Mouse (Mus musculus) T-helper 2 cell (primary cell): ENCODE data around the gene Mogs.

Source experiments
- in situ Hi-C: fragments of 300-600 bp; cut with MboI, MseI; formaldehyde crosslinking; loops from one replicate; pipeline ENCODE4 v1.15.1; 2025; ENCODE audit warnings: high pct_unique_total_duplicates

Mogs gene

DNA sequence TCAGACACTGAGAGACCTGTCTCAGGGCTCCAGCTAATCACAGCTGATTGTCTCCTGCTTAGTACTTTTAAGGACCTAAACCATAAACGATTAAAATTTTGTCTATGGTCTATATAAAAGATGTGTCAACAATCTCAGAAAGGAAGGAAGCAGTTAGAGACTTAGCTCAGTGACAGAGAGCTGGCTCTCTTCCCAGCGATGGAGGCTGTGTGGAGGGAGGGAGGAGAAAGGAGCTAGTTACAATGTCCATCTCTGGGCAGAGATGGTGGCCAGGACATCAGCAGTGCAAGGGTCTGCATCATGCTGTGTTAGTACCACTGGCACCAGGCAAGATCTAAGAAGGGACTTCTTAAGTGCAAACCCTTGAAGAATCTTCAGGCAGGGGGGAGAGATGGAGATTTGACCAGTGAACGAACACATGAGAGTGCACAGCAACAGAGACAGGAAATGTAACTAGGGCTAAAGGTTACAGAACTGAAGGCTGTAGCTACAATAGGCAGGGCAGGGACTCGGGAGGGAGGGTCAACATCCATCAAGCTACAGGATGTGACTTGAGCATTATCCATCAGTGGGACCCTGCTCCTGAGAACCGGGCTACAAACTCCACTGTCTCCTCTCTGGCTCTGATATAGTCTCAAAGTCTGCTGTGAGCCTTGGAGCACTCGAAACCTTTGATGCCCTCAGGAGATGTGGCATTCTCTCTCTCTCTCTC is 22.7 kb upstream of the Mogs start:
- in situ Hi-C loops, result no loop called here

DNA sequence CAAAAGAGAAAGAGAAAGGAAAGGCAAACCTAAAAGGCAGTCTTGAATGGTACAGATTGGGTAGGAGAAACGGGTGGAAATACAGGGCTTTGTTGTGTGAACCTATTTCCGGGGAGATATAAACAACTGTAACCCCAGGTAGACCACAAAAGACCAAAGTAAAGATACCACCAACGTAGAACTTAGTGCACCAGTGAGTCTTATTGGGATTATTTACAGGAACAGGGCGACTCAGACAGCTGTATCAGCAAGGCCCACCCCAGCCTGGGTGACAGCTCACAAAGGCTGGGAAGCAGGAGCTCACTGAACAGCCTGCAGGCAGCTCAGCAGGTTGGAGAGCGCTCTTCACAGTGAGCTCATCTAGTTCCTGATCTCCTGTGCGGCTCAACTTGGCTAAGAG is 19.3 kb upstream of the Mogs start:
- in situ Hi-C loops, result no loop called here

DNA sequence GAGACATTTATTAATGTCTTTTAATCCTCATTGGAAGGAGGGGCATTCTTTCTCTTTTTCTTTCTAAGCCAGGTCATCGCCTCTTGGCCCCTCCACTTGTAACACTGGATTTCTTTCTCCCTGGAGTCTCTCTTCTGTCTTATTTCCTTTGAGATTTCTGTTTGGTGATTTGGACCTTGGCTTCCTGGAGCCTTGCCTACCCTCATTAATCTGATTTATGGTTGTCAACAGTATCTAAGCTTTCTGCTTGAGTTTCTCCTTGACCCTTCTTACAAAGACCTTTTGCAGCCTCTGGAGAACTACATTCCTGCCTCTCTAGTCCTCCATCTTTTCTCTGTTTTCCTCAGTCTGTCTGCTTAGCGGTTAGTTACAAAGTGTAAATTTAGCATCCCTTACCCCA is 16.9 kb upstream of the Mogs start:
- in situ Hi-C loops, result no loop called here

DNA sequence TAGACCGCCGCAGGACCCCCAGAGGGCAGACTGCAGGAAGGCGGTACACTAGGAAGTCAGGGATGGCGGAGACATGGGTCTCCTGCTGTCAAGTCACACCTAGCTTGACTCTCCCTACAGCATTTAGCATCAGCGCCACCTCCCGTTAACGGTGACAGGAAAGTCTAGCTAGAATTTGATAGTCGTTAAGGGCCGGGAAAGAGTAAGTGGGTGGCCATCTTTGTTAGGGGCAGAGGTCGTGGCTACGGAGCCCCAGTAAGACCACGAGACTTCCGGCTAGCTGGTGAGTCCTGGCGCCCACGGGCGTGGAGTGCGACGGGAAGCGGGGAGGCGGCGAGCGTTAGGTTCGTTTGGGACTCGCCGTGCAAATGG is 14.0 kb upstream of the Mogs start, which contains the start of the genes Ccdc142 and Gm42688:
Ccdc142 (plus strand) TSS at position 286 of the 372 bp plus-strand sequence.
Gm42688 (plus strand) TSS at position 302 of the 372 bp plus-strand sequence.
- in situ Hi-C loops, result loop anchor here (5.0 kb wide), 1 partner anchor 56 kb away; the partner anchor contains the start of genes 1700003E16Rik and Wdr54

DNA sequence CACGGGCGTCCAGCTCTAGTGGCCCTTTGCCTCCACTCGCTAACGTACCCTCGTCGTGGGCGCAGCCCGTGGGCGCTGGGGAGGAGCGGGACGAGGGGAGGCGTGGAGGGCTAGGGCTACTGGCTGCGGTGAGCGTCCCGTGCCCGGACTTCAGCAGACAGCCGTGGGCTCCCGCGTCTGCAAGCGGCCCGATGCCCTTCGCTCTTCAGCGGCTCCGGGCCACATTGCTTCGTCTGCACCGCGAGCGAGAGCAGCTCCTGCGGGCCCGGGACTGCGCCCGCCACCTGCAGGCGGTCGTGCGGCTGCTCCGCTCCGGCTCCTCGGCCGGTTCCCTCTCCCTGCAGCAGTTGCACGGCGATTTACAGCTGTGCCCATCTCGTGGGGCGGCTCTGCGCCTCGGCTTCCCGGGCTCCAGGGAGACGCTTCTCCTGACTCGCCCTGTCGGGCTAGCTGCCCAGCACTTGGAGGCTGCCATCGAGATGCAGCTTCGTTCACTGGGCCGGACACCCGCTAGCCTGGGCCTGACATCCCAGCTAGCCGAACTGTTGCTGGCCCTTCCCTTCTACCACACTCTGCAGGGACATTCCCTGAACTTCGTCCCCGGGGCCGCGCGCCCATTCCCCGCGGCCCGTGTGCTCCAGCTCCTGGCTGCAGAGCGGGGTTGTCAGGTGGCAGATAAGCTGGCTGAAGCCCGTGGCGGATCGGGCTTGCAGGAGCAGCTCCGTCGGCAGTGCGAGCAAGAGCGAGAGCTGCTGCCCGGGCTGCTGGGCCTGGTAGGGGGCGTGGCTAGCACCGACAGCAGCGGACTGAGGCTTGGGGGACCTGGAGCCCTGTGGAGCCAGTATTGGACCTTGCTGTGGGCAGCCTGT is 13.4 kb upstream of the Mogs start:
- in situ Hi-C loops, result loop anchor here (5.0 kb wide), 1 partner anchor 55 kb away; the partner anchor contains the start of genes 1700003E16Rik and Wdr54

DNA sequence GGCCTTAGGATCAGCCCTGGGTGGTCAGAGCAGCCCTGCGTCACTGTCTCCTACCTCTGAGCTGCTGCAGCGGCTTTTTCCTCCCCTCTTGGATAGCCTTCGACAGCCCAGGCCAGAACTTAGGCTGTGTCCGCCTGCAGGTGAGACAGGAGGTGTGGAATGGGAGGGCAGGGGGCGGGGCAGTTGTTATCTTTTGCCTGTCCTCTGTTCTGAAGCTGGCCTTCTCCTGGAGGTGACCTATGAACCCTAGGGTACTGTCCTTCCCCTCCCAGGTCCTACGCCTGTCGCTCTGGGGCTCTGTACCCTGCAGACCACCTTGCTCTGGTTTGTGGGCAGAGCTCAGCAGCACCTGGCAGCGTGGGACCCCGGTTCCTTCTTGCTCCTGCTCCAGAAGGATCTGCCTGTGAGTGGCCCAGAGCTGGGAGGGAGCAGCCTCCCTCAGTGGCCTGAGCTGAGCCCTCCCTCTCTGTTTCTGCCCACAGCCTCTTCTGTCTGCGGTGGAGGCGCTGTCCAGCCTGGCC is 12.1 kb upstream of the Mogs start:
- in situ Hi-C loops, result loop anchor here (5.0 kb wide), 1 partner anchor 54 kb away; the partner anchor contains the start of genes 1700003E16Rik and Wdr54

DNA sequence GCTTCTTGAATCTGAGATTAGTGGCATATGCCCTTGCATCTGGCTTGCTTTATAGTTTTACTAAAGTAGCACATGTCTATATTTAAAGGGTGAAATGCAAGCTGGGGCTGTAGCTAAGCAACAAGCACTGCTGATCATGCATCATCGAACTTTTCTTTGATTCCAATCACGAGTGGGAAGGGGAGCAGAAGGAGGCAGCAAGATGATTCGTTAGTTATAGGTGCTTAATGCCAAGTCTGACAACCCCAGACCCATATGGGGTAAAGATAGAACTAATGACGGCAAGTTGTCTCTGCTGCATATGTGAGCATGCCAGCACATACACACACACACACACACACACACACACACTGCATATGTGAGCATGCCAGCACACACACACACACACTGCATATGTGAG is 11.1 kb upstream of the Mogs start:
- in situ Hi-C loops, result loop anchor here (5.0 kb wide), 1 partner anchor 53 kb away; the partner anchor contains the start of genes 1700003E16Rik and Wdr54

DNA sequence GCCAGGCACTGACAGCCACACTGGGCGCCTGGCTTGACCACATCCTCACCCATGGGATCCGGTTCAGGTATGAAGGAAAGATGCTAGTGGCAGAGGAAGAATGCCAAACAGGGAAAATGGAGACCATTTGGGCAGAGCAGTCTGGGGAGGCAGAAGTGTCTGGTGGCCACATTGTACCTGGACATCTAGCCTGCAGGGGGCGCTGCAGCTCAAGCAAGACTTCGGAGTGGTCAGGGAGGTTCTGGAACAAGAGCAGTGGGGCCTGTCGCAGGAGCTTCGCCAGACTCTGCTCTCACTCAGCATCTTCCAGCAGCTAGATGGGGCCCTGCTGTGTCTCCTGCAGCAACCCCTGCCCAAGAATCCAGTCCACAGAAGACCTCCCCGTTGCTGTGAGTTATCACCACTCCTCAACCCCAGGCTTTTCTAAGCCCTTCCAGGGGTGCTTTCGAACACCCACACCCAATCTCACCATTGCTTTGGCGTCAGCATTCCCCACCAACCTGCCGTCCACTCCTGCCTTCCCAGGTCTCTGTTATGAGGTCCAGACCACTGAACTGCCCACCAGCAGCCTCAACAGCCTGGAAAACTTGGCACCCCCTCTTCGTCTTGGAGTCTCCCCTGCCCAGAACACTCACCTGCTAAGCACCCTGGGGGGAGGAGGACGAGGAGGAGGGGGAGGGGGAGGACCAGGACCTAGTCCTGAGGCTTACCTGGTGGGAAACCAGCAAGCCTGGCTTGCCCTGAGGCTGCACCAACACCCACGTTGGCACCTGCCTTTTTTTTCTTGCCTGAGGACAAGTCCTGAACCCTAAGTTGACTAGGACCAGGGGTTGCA is 7.5 kb upstream of the Mogs start:
- in situ Hi-C loops, result no loop called here

DNA sequence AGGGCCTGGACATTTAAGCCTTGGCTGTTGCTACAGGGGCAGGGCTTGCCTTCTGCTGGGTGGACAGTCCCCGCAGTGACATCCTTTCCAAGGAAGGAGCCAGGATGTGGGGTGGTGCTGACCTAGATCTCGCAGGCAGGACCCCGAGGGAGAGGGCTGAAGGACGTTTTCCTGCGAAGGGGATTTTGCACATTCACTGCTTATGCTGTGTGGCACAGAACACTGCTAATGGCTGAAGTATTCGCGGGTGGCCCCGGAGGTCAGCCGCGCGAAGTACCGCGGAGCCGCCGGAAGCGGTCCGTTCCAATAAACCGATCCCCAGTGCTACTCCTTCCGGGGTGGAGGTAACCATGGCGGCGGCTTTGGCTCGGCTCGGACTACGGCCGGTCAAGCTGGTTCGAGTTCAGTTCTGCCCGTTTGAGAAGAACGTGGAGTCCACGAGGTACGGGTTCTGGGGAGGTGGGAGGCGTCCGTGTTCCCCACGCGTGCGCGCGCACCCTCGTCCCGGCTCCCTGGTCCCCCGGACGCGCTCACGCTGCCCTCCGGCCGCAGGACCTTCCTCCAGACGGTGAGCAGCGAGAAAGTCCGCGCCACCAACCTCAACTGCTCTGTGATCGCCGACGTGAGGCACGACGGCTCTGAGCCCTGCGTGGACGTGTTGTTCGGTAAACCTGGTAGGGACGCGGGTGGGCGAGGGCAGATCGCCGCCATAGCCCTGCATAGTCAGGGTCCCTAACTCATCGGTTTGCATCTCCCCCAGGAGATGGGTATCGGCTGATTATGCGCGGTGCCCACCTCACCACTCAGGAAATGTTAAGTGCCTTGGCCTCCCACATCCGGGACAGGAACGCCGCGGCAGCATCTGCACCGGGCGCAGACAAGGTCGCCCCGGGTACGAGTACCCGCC is 6.3 kb upstream of the Mogs start, which contains the start of gene Mrpl53:
Mrpl53 (plus strand) TSS at position 279 of the 907 bp plus-strand sequence.
- in situ Hi-C loops, result no loop called here

DNA sequence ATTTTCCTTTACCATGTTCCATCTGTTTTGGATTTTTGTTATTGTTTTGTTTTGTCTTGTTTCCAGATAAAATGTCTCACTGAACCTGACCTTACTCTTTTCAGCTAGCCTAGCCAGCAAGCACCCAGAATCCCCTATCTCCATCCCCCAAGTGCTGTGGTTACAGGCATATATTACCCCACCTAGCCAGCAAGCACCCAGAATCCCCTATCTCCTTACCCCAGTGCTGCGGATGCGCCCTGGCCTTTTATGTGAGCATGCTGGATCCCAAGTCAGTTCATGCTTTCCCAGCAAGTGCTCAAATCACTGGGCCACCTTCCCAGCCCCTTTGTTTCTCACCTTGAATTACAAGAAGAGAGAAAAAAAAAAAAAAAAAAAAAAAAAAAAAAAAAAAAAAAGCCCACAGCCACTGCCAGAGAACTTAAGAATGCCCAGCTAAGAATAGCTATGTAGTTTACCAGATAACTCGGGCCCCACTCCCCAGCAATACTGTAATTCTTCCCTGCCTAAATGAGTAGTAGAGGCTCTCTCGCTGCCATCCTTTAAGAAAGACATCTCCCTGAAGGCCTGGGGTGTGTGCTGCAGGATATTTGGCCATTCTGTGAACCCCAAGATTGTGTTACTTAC is 3.7 kb upstream of the Mogs start:
- in situ Hi-C loops, result no loop called here

DNA sequence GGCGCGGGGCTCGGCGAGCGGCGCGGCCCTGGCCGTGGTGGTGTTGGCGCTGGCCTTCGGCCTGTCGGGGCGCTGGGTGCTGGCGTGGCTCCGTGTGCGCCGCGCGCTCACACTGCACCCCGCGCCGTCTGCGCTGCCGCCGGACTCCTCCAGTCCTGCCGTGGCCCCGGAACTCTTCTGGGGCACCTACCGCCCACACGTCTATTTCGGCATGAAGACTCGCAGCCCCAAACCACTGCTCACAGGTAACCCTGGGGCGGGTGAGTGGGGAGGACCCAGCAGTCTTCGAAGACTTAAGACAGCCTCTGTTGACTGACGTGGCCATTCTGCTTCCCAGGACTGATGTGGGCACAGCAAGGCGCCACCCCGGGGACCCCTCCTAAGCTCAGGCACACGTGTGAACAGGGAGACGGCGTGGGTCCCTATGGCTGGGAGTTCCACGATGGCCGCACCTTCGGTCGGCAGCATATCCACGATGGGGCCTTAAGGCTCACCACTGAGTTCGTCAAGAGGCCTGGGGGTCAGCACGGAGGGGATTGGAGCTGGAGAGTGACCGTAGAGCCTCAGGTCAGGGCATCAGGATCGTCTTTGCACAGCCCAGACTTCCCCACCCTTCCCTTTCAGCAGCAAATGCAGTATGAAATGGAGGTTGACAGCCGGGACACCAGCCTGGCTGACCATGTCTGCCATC is 531 bp downstream of the Mogs start:
- in situ Hi-C loops, result loop anchor here (5.0 kb wide), 1 partner anchor 39 kb away; the partner anchor contains the start of gene Pcgf1

DNA sequence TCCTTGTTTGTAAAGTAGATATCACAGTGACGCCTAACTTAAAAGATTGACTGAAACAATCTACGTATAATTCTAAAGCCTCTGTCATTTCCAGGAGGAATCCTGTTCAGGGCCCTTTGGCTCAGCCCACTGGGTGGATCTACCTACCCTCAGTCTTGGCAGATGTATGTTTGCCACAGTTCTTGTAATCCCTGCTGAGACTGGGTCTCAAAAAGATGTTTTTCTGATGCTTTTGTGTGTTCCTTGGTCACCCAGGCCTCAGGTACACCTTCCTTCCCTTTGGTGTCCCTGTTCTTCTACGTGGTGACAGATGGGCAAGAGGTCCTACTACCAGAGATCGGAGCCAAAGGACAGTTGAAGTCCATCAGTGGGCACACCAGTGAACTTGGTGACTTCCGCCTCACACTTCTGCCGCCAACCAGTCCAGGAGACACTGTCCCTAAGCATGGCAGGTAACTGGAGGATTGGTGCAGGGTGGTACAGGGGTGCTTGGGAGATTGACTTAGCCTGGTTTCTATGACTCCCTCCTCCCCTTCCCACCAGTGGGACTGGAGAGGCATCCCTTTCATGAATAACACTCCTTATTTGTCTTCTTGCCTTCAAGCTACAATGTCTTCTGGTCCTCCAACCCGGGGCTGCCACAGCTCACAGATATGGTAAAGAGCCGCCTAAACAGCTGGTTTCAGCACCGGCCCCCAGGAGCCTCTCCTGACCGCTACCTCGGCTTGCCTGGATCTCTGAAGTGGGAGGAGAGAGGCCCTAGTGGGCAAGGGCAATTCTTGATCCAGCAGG is 1.3 kb downstream of the Mogs start:
- in situ Hi-C loops, result loop anchor here (5.0 kb wide), 1 partner anchor 39 kb away; the partner anchor contains the start of gene Pcgf1

DNA sequence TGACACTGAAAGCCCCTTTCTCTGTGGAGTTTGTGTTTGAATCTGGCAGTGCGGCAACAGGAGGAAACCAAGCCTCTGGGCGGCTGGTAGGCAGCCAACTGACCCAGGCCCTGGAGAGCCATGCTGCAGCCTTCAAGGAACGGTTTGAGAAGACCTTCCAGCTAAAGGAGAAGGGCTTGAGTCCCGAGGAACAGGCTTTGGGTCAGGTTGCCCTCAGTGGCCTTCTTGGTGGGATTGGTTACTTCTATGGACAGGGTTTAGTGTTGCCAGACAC is 1.8 kb downstream of the Mogs start:
- in situ Hi-C loops, result loop anchor here (5.0 kb wide), 1 partner anchor 40 kb away; the partner anchor contains the start of gene Pcgf1

DNA sequence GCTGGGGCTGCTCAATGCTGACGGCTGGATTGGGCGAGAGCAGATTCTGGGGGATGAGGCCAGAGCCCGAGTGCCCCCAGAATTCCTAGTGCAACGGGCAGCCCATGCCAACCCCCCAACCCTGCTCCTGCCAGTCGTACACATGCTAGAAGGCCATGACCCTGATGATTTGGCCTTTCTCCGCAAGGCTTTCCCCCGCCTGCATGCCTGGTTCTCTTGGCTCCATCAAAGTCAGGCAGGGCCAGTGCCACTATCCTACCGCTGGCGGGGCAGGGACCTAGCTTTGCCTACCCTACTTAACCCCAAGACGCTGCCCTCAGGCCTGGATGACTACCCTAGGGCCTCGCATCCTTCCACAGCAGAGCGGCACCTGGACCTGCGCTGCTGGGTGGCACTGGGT is 2.3 kb downstream of the Mogs start:
- in situ Hi-C loops, result loop anchor here (5.0 kb wide), 1 partner anchor 40 kb away; the partner anchor contains the start of gene Pcgf1

DNA sequence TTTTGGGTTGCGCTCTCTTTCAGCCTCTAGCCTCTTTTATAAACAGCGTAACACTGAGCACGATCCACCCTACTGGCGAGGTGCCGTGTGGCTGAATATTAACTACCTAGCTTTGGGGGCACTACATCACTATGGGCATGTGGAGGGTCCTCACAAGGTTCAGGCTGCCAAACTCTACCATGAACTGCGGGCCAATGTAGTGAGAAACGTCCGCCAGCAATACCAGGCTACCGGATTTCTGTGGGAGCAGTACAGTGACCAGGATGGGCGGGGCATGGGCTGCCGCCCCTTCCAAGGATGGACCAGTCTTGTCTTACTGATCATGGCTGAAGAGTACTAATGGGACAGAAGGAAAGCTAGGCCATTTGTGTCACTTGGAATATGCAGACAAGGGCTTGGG is 3.1 kb downstream of the Mogs start:
- in situ Hi-C loops, result loop anchor here (5.0 kb wide), 1 partner anchor 41 kb away; the partner anchor contains the start of gene Pcgf1

DNA sequence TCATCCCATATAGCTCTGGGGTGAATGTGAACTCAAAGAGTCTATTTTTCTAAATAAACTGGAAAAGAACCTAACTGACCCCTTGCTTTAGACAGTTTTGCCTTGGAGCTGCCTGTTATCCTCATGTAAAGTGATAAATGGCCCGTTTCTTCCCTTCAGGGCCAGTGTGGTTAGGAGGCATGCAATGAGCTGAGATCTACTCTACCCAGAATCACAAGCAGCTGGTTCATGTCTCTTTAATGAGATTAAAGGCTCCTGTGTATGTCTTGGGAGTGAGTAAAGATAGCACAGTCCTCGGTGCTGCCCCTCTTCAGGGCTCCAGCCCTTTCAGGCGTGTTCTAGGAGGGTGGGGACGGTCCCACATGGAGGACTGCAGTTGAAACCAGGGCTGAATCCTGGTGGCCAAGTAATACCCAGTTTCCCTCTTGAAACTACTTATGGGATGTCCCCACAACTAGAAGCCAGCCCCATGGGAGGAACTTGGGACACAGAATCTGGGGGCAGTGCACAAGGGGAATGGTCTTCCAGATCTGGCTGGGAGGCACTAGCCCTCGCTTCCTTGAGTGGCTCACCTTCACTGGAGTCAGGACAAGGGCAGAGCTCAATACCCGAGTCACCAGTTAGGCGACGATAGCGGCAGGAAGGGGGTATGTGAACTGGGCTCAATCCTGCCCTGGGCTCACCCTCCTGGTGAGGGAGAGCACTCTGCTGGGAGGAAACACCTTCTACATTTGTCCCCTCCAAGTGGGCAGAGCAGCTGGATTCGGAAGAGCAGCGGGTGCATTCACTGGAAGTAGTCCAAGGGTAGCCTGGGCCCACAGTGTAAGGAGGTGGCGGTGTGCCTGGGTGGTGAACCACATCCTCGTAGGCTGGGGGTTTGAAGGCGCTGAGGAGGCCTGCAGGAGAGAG is 3.8 kb downstream of the Mogs start:
- in situ Hi-C loops, result loop anchor here (5.0 kb wide), 1 partner anchor 42 kb away; the partner anchor contains the start of gene Pcgf1

DNA sequence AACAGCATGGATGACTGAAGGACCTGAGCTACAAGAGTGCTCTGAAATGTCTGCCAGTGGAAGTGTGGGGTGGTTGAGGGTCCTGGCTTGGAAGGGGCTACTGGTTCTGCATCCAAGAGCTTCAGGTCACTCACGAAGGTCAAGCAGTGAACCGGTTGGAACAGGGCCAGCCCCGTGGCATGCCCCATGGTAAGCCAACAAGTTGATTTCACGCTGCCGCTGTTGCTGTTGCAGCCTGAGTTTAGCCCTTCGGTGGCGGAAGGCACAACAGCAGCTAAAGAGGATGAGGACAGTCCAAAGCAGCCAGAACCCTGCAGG is 4.4 kb downstream of the Mogs start:
- in situ Hi-C loops, result loop anchor here (5.0 kb wide), 1 partner anchor 42 kb away; the partner anchor contains the start of gene Pcgf1
